Mouse (Mus musculus): ENCODE measurements at regions not wholly inside any gene's neighbourhood (a gene's known extent, or its start where the extent isn't known, plus 50 kb on each side); places are given as distances from the start of the nearest gene placed in this dataset.

GRCm38 (mm10) chr2:45850018-45850605 is 732.9 kb upstream of the Zeb2 start:
- no peak for DNase-seq

GRCm38 (mm10) chr2:45840389-45840788 is 723.2 kb upstream of the Zeb2 start:
- no peak for DNase-seq

GRCm38 (mm10) chr2:45836546-45837221 is 719.5 kb upstream of the Zeb2 start:
- no peak for DNase-seq

- DNase-seq, result no peak
Measured at GRCm38 (mm10) chr2:45817945-45818719, 700.9 kb upstream of the Zeb2 start.

GRCm38 (mm10) chr2:45814741-45815140 is 697.5 kb upstream of the Zeb2 start:
- no peak for DNase-seq

- no peak for DNase-seq
Measured at GRCm38 (mm10) chr2:45805329-45805728, 688.1 kb upstream of the Zeb2 start.

GRCm38 (mm10) chr2:45800131-45800530 is 682.9 kb upstream of the Zeb2 start:
- DNase-seq, result no peak

- no peak for DNase-seq
Measured at GRCm38 (mm10) chr2:45793561-45793960, 676.4 kb upstream of the Zeb2 start.

GRCm38 (mm10) chr2:45789739-45790138 is 672.5 kb upstream of the Zeb2 start:
- DNase-seq, result no peak

- DNase-seq, result no peak
Measured at GRCm38 (mm10) chr2:45787732-45788390, 670.7 kb upstream of the Zeb2 start.

GRCm38 (mm10) chr2:45786787-45787186 is 669.6 kb upstream of the Zeb2 start:
- DNase-seq, result no peak

- no peak for DNase-seq
Measured at GRCm38 (mm10) chr2:45785684-45786083, 668.5 kb upstream of the Zeb2 start.

- DNase-seq, result no peak
Measured at GRCm38 (mm10) chr2:45783634-45784412, 666.6 kb upstream of the Zeb2 start.

- no peak for DNase-seq
Measured at GRCm38 (mm10) chr2:45777466-45777865, 660.3 kb upstream of the Zeb2 start.

- DNase-seq, result no peak
Measured at GRCm38 (mm10) chr2:45776485-45777135, 659.4 kb upstream of the Zeb2 start.

- DNase-seq, result no peak
Measured at GRCm38 (mm10) chr2:45775691-45776090, 658.5 kb upstream of the Zeb2 start.

- no peak for DNase-seq
Measured at GRCm38 (mm10) chr2:45774416-45774815, 657.2 kb upstream of the Zeb2 start.

- DNase-seq, result no peak
Measured at GRCm38 (mm10) chr2:45757176-45757575, 640.0 kb upstream of the Zeb2 start.

- DNase-seq, result no peak
Measured at GRCm38 (mm10) chr2:45756395-45756794, 639.2 kb upstream of the Zeb2 start.

- no peak for DNase-seq
Measured at GRCm38 (mm10) chr2:45751746-45752145, 634.6 kb upstream of the Zeb2 start.

- DNase-seq, result no peak
Measured at GRCm38 (mm10) chr2:45749379-45749778, 632.2 kb upstream of the Zeb2 start.
